Mouse (Mus musculus) neural tube, embryonic 11.5 days (tissue): ENCODE measurements at regions not wholly inside any gene's neighbourhood (a gene's known extent, or its start where the extent isn't known, plus 50 kb on each side); places are given as distances from the start of the nearest gene placed in this dataset.

Source experiments
- ATAC-seq: fragments of 200-750 bp; cut with Nextera tagmentation; 2 replicates; pipeline ENCODE4 v1.8.0; 2017; ENCODE audit warnings: moderate number of reproducible peaks, mild to moderate bottlenecking, moderate TSS enrichment, moderate library complexity; ENCODE audit not compliant: insufficient read depth, low FRiP score, low TSS enrichment
- DNase-seq: peaks from one replicate; pipeline ENCODE4 v3.0.0-alpha.2; 2015; ENCODE audit warnings: low spot score
- H3K27ac ChIP-seq: fragments of 300-500 bp; sonication (generic); 2 replicates; pipeline ENCODE4 v1.5.1; 2014; ENCODE audit warnings: low read depth, mild to moderate bottlenecking, low read length
- H3K27me3 ChIP-seq: fragments of 300-500 bp; sonication (generic); 2 replicates; pipeline ENCODE4 v1.6.1; 2014; ENCODE audit warnings: mild to moderate bottlenecking, low read length, mixed read lengths; ENCODE audit not compliant: control insufficient read depth, insufficient read depth
- H3K36me3 ChIP-seq: fragments of 300-500 bp; sonication (generic); 2 replicates; pipeline ENCODE4 v1.6.1; 2014; ENCODE audit warnings: mild to moderate bottlenecking, low read length, moderate library complexity, mixed read lengths; ENCODE audit not compliant: control insufficient read depth, insufficient read depth
- H3K4me1 ChIP-seq: fragments of 300-500 bp; sonication (generic); 2 replicates; pipeline ENCODE4 v1.6.1; 2014; ENCODE audit warnings: low read length, mixed read lengths; ENCODE audit not compliant: control insufficient read depth, insufficient read depth
- H3K4me2 ChIP-seq: fragments of 300-500 bp; sonication (generic); 2 replicates; pipeline ENCODE4 v1.6.1; 2014; ENCODE audit warnings: low read depth, mild to moderate bottlenecking, moderate library complexity
- H3K4me3 ChIP-seq: fragments of 300-500 bp; sonication (generic); 2 replicates; pipeline ENCODE4 v1.5.1; 2014; ENCODE audit warnings: low read depth, low read length
- H3K9ac ChIP-seq: fragments of 300-500 bp; sonication (generic); 2 replicates; pipeline ENCODE4 v1.6.1; 2014; ENCODE audit warnings: mild to moderate bottlenecking, low read length
- H3K9me3 ChIP-seq: fragments of 300-500 bp; sonication (generic); 2 replicates; pipeline ENCODE4 v1.6.1; 2016; ENCODE audit warnings: low read length; ENCODE audit not compliant: control insufficient read depth
- WGBS: fragments of 180-500 bp; shearing (Covaris S2); extraction: QIAGEN DNeasy Blood & Tissue Kit; methylation state at CpG from one replicate; pipeline ENCODE4 v1.1.7; 2014; 5-methylcytosine and 5-hydroxymethylcytosine counted together

DNA sequence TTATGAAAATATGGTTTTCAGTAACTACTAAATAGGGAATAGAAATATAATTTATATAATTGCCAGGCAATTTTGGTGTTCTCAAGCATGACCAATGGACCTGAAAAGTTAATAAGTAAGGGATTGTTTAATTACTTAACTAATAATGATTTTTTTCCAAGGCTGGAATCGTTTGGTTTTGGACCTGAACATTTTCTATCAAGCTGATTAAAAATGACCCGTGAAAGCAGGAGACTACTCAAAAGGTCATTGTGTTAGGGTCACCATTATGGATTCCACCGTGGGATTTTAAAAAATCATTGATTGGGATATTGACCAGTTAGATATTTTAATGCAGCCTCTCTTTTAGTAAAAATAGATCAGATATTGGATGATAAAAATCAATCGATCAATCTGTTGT is 416.9 kb downstream of the Pik3r1 start:
- ATAC-seq, result no peak
- 90% methylated on average over 4 of the region's 4 CpGs for WGBS
- H3K9ac ChIP-seq, result no peak overlapping the region

GRCm38 (mm10) chr13:101349354-101349753 is 418.7 kb downstream of the Pik3r1 start:
- WGBS, result 93% methylated on average over 2 of the region's 2 CpGs
- H3K27ac ChIP-seq, result no peak overlapping the region
- H3K4me1 ChIP-seq, result no peaks in the 10 kb centered on the region
- no peak overlapping the region for H3K4me3 ChIP-seq
- H3K9me3 ChIP-seq, result no peaks in the 10 kb centered on the region
- H3K27me3 ChIP-seq, result no peaks in the 10 kb centered on the region
- DNase-seq, result no peak
- no peak overlapping the region for H3K9ac ChIP-seq
- no peaks in the 10 kb centered on the region for H3K36me3 ChIP-seq
- no peak for ATAC-seq
- no peak overlapping the region for H3K4me2 ChIP-seq

More for the DNA sequence above, 416.9 kb downstream of the Pik3r1 start:
- no peaks in the 10 kb centered on the region for H3K27me3 ChIP-seq
- H3K4me3 ChIP-seq, result no peak overlapping the region
- no peak overlapping the region for H3K27ac ChIP-seq
- no peak for DNase-seq
- H3K36me3 ChIP-seq, result no peaks in the 10 kb centered on the region
- no peaks in the 10 kb centered on the region for H3K9me3 ChIP-seq
- no peak overlapping the region for H3K4me2 ChIP-seq
- no peaks in the 10 kb centered on the region for H3K4me1 ChIP-seq

DNA sequence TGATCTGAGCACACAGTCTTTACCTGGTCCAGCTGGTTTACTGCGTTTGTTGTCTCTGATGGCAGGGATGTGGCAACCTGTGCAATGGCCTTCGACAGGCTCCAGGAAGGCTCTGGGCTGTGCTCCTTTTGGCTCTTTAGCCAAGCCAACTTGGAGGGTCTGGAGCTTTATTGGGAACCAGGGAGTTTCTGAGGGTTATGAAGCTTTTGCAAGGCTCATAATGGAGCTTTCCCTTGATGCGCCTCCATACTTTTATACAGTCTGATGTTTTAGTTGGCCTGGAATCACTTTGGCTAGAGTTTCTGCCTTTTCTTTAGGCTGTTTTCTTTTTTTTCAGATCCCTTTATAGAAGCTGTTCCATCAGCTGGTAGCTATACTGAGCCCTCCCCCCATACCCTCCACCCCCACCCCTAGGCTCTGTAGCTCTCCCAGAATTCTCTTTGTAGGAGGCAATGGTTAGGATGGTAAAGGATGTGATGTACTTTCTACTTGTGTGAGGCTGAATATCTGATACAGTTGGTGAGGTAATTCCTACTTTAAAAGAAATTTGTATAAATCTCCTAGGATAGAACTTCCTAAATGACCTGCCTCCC is 429.6 kb downstream of the Pik3r1 start:
- 95% methylated on average over 3 of the region's 3 CpGs for WGBS

GRCm38 (mm10) chr13:101318621-101319020 is 449.4 kb downstream of the Pik3r1 start:
- DNase-seq (no peak), ATAC-seq (no peak)
- Histone ChIP-seq H3K27ac (no peak overlapping the region), H3K27me3 (no peaks in the 10 kb centered on the region), H3K9me3 (no peaks in the 10 kb centered on the region), H3K4me3 (no peak overlapping the region), H3K9ac (no peak overlapping the region), H3K4me1 (no peaks in the 10 kb centered on the region), H3K36me3 (no peaks in the 10 kb centered on the region), H3K4me2 (no peak overlapping the region)
- 53% methylated on average over 4 of the region's 4 CpGs for WGBS

More for the DNA sequence above, 429.6 kb downstream of the Pik3r1 start:
- Histone ChIP-seq H3K4me3 (no peak overlapping the region), H3K27ac (no peak overlapping the region), H3K9ac (no peak overlapping the region), H3K4me2 (no peak overlapping the region), H3K9me3 (no peaks in the 10 kb centered on the region), H3K27me3 (no peaks in the 10 kb centered on the region), H3K4me1 (no peaks in the 10 kb centered on the region), H3K36me3 (no peaks in the 10 kb centered on the region)
- DNase-seq, result no peak
- no peak for ATAC-seq

- WGBS, result 70% methylated on average over 4 of the region's 4 CpGs
- H3K27me3 ChIP-seq, result no peaks in the 10 kb centered on the region
- DNase-seq, result no peak
Measured at GRCm38 (mm10) chr13:101316336-101316735, 451.7 kb downstream of the Pik3r1 start.

GRCm38 (mm10) chr13:101314040-101314439 is 454.0 kb downstream of the Pik3r1 start:
- ATAC-seq (no peak), DNase-seq (no peak)
- Histone ChIP-seq H3K4me2 (no peak overlapping the region), H3K9ac (no peak overlapping the region), H3K27ac (no peak overlapping the region), H3K27me3 (no peaks in the 10 kb centered on the region), H3K4me3 (no peak overlapping the region), H3K9me3 (no peaks in the 10 kb centered on the region), H3K4me1 (no peaks in the 10 kb centered on the region), H3K36me3 (no peaks in the 10 kb centered on the region)

More at GRCm38 (mm10) chr13:101316336-101316735, 451.7 kb downstream of the Pik3r1 start:
- ATAC-seq, result no peak
- no peak overlapping the region for H3K4me2 ChIP-seq
- H3K9ac ChIP-seq, result no peak overlapping the region
- H3K27ac ChIP-seq, result no peak overlapping the region
- H3K4me1 ChIP-seq, result no peaks in the 10 kb centered on the region
- H3K36me3 ChIP-seq, result no peaks in the 10 kb centered on the region
- no peaks in the 10 kb centered on the region for H3K9me3 ChIP-seq
- no peak overlapping the region for H3K4me3 ChIP-seq

DNA sequence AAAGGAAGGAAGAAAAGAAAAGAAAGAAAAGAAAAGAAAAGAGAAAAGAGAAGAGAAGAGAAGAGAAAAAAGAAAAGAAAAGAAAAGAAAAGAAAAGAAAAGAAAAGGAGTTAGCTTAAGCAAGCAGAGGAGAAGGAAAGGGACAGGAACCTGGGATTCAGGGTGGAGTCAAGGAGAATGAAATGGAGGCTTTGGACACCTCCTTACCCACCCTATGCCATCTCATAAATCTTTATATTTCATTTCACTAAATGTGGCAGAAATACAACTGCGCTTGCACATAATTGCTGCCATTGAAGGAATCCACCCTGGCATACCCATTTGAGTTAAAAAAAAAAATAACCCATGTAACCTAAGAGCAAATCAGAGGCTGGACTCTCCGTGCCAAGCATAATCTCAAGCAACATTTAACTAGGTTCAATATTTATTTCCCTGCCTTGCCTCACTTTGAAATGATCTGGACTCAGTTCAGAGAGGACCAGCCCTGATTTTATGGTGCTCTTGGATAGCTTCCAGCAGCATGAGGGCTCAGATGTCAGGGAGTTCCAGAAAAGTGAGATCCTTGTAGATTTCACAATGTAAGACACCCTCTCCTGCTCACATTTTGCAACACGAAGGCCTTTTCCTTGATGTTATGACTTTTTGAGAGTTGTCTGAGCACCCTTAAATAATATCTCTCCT is 456.2 kb downstream of the Pik3r1 start:
- 81% methylated on average over 3 of the region's 3 CpGs for WGBS
- no peaks in the 10 kb centered on the region for H3K4me1 ChIP-seq

GRCm38 (mm10) chr13:101308724-101309123 is 459.3 kb downstream of the Pik3r1 start:
- no peak overlapping the region for H3K9ac ChIP-seq
- no peaks in the 10 kb centered on the region for H3K9me3 ChIP-seq
- no peak overlapping the region for H3K27ac ChIP-seq
- no peaks in the 10 kb centered on the region for H3K4me1 ChIP-seq
- no peaks in the 10 kb centered on the region for H3K36me3 ChIP-seq
- H3K4me2 ChIP-seq, result no peak overlapping the region
- no peak for ATAC-seq
- no peaks in the 10 kb centered on the region for H3K27me3 ChIP-seq
- WGBS, result 95% methylated on average over 5 of the region's 5 CpGs
- no peak overlapping the region for H3K4me3 ChIP-seq
- no peak for DNase-seq

More for the DNA sequence above, 456.2 kb downstream of the Pik3r1 start:
- Histone ChIP-seq H3K4me2 (no peak overlapping the region), H3K9ac (no peak overlapping the region), H3K4me3 (no peak overlapping the region), H3K9me3 (no peaks in the 10 kb centered on the region), H3K36me3 (no peaks in the 10 kb centered on the region), H3K27me3 (no peaks in the 10 kb centered on the region), H3K27ac (no peak overlapping the region)
- DNase-seq, result no peak
- ATAC-seq, result no peak
